Mouse (Mus musculus): ENCODE results near the gene Pdk1. TPM values are rescaled to one million over a fixed set of nuclear protein-coding genes. Genes with fewer than 3 reads are reported as not detected.
"Not testable (repeated sequence)": the region's sequence is repeated elsewhere in the genome, so short reads cannot be mapped to it uniquely, and the experiment has no call there.

The Pdk1 gene
- total RNA-seq (2015; ENCODE audit: low replicate concordance) (3.8 and 8.1 TPM in 2 replicates), total RNA-seq (2017; ENCODE audit: low replicate concordance) (6.4 and 8.1 TPM in 2 replicates)

GRCm38 (mm10) chr2:71872801-71873443 lies at the start of gene Pdk1:
TSS of gene Pdk1 (plus strand) at chr2:71873224.
- ATAC-seq (replicated peaks; ENCODE audit: low FRiP score, poor library complexity, severe bottlenecking): peak; percentile 96

GRCm38 (mm10) chr2:71824146-71824545 lies 48.9 kb upstream of the Pdk1 start:
- ATAC-seq (replicated peaks; ENCODE audit: low FRiP score, poor library complexity, severe bottlenecking): no peak

GRCm38 (mm10) chr2:71827711-71828110 lies 45.3 kb upstream of the Pdk1 start:
- ATAC-seq (replicated peaks; ENCODE audit: low FRiP score, poor library complexity, severe bottlenecking): no peak

GRCm38 (mm10) chr2:71828928-71829327 lies 44.1 kb upstream of the Pdk1 start:
- no peak for ATAC-seq (replicated peaks; ENCODE audit: low FRiP score, poor library complexity, severe bottlenecking)

- no peak for ATAC-seq (replicated peaks; ENCODE audit: low FRiP score, poor library complexity, severe bottlenecking)
These were observed 39.4 kb upstream of the Pdk1 start for GRCm38 (mm10) chr2:71833626-71834025.

GRCm38 (mm10) chr2:71834371-71834770 lies 38.7 kb upstream of the Pdk1 start:
- no peak for ATAC-seq (replicated peaks; ENCODE audit: low FRiP score, poor library complexity, severe bottlenecking)

- ATAC-seq (replicated peaks; ENCODE audit: low FRiP score, poor library complexity, severe bottlenecking): no peak
These were observed 37.5 kb upstream of the Pdk1 start for GRCm38 (mm10) chr2:71835556-71835955.

GRCm38 (mm10) chr2:71836232-71836631 lies 36.8 kb upstream of the Pdk1 start:
- no peak for ATAC-seq (replicated peaks; ENCODE audit: low FRiP score, poor library complexity, severe bottlenecking)

- ATAC-seq (replicated peaks; ENCODE audit: low FRiP score, poor library complexity, severe bottlenecking): no peak
These were observed 35.8 kb upstream of the Pdk1 start for GRCm38 (mm10) chr2:71837261-71837660.

GRCm38 (mm10) chr2:71837791-71838190 lies 35.2 kb upstream of the Pdk1 start:
- ATAC-seq (replicated peaks; ENCODE audit: low FRiP score, poor library complexity, severe bottlenecking): no peak

- no peak for ATAC-seq (replicated peaks; ENCODE audit: low FRiP score, poor library complexity, severe bottlenecking)
These were observed 29.7 kb upstream of the Pdk1 start for GRCm38 (mm10) chr2:71843316-71843715.

GRCm38 (mm10) chr2:71844906-71845305 lies 28.1 kb upstream of the Pdk1 start:
- no peak for ATAC-seq (replicated peaks; ENCODE audit: low FRiP score, poor library complexity, severe bottlenecking)

GRCm38 (mm10) chr2:71852161-71852560 lies 20.9 kb upstream of the Pdk1 start:
- not testable (repeated sequence) for ATAC-seq (replicated peaks; ENCODE audit: low FRiP score, poor library complexity, severe bottlenecking)

- no peak for ATAC-seq (replicated peaks; ENCODE audit: low FRiP score, poor library complexity, severe bottlenecking)
These were observed 17.9 kb upstream of the Pdk1 start for GRCm38 (mm10) chr2:71855076-71855475.

GRCm38 (mm10) chr2:71863531-71864173 lies 9.4 kb upstream of the Pdk1 start:
- no peak for ATAC-seq (replicated peaks; ENCODE audit: low FRiP score, poor library complexity, severe bottlenecking)

- ATAC-seq (replicated peaks; ENCODE audit: low FRiP score, poor library complexity, severe bottlenecking): no peak
These were observed 8.0 kb upstream of the Pdk1 start for GRCm38 (mm10) chr2:71865022-71865421.

GRCm38 (mm10) chr2:71865935-71866334 lies 7.1 kb upstream of the Pdk1 start:
- ATAC-seq (replicated peaks; ENCODE audit: low FRiP score, poor library complexity, severe bottlenecking): no peak

- no peak for ATAC-seq (replicated peaks; ENCODE audit: low FRiP score, poor library complexity, severe bottlenecking)
These were observed 6.5 kb upstream of the Pdk1 start for GRCm38 (mm10) chr2:71866565-71866964.

- no peak for ATAC-seq (replicated peaks; ENCODE audit: low FRiP score, poor library complexity, severe bottlenecking)
These were observed 6.0 kb upstream of the Pdk1 start for GRCm38 (mm10) chr2:71867019-71867418.

GRCm38 (mm10) chr2:71867480-71867879 lies 5.5 kb upstream of the Pdk1 start:
- ATAC-seq (replicated peaks; ENCODE audit: low FRiP score, poor library complexity, severe bottlenecking): no peak

- no peak for ATAC-seq (replicated peaks; ENCODE audit: low FRiP score, poor library complexity, severe bottlenecking)
These were observed 4.8 kb upstream of the Pdk1 start for GRCm38 (mm10) chr2:71868256-71868655.

GRCm38 (mm10) chr2:71872141-71872540 lies 883 bp upstream of the Pdk1 start:
- ATAC-seq (replicated peaks; ENCODE audit: low FRiP score, poor library complexity, severe bottlenecking): no peak
